Mouse (Mus musculus): ENCODE data around the gene C330021F23Rik. TPM values are rescaled to one million over a fixed set of nuclear protein-coding genes. Genes with fewer than 3 reads are reported as not detected.

C330021F23Rik gene
- polyA plus RNA-seq, 2 experiments, result 2.5 to 2.7 TPM

DNA sequence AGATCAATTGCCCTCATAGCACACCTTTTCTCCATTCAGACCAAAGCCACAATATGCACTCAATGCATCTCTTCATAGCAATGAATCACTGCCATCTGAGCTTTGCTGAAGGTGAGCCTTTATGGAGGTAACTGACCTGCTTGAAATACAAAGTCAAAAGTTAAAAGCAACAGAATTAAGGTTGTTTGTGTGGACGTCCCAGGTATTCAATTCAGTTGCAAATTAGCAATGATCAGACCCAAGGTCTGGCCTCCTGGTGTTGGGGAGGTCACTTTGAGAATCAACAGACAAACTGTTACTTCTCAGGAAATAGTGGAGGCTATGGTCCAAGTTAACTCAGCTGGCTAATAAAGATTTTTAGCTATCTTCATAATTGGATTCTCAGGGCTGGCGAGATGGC lies 21.3 kb upstream of the C330021F23Rik start:
- H3K27ac ChIP-seq, result no peak overlapping the region
- H3K4me1 ChIP-seq (replicated peaks; ENCODE audit: control insufficient read depth in 2 of 2, insufficient read depth in 2 of 2, low read length in 1 of 2), result no peaks in the 10 kb centered on the region
- H3K36me3 ChIP-seq (replicated peaks; ENCODE audit: control insufficient read depth, insufficient read depth, low read depth), result peaks cover 4% of the 10 kb centered on the region
- no peak for TF ChIP-seq EP300 (IDR thresholded peaks at IDR 0.05; ENCODE audit: low read depth)
- no peak for TF ChIP-seq CTCF (IDR thresholded peaks at IDR 0.05; ENCODE audit: low read depth)
- H3K9ac ChIP-seq (replicated peaks), result no peak overlapping the region
- DNase-seq (ENCODE audit: low read depth in 3 of 3, low spot score in 3 of 3) (no peak), ATAC-seq (ENCODE audit: insufficient read depth) (no peak)
- H3K9me3 ChIP-seq (ENCODE audit: control insufficient read depth, low read length), result no peaks in the 10 kb centered on the region
- H3K4me2 ChIP-seq (ENCODE audit: low read depth), result no peak overlapping the region
- 72% methylated on average over 2 of the region's 2 CpGs for whole genome bisulfite sequencing (ENCODE audit: insufficient replicate concordance)
- no peaks in the 10 kb centered on the region for H3K27me3 ChIP-seq (ENCODE audit: control insufficient read depth, insufficient read depth, low read length)
- no peak overlapping the region for H3K4me3 ChIP-seq (ENCODE audit: insufficient read depth in 1 of 2, low read depth in 2 of 2, low read length in 2 of 2)

DNA sequence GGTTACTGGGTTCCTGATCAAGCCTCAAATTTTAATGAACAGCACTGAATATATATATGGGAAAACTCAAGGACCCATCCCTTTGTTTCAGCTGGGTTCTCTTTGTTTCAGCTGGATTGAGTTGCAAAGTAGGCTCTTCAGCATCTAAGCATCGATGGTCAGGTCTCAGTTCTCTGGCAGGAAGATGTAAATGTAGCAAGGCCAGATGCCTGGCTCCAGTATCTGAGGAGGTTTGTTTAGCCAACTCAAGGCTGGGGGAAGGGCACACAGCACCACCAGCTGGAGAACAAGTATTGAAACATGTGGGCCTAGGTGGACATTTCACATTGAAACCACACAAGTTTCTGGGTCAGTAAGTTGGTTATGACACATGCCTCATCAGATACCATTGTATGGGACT lies 15.6 kb upstream of the C330021F23Rik start:
- H3K4me2 ChIP-seq (ENCODE audit: low read depth), result no peak overlapping the region
- H3K9me3 ChIP-seq (ENCODE audit: control insufficient read depth, low read length), result no peaks in the 10 kb centered on the region
- no peaks in the 10 kb centered on the region for H3K4me1 ChIP-seq (replicated peaks; ENCODE audit: control insufficient read depth in 2 of 2, insufficient read depth in 2 of 2, low read length in 1 of 2)
- TF ChIP-seq CTCF (IDR thresholded peaks at IDR 0.05; ENCODE audit: low read depth) (peak; percentile 28), EP300 (IDR thresholded peaks at IDR 0.05; ENCODE audit: low read depth) (no peak)
- no peak overlapping the region for H3K27ac ChIP-seq
- ATAC-seq (ENCODE audit: insufficient read depth) (no peak), DNase-seq (ENCODE audit: low read depth in 3 of 3, low spot score in 3 of 3) (no peak)
- no peaks in the 10 kb centered on the region for H3K36me3 ChIP-seq (replicated peaks; ENCODE audit: control insufficient read depth, insufficient read depth, low read depth)
- 68% methylated on average over 1 of the region's 1 CpGs for WGBS (ENCODE audit: insufficient replicate concordance)
- no peak overlapping the region for H3K9ac ChIP-seq (replicated peaks)
- H3K27me3 ChIP-seq (ENCODE audit: control insufficient read depth, insufficient read depth, low read length), result no peaks in the 10 kb centered on the region
- H3K4me3 ChIP-seq (ENCODE audit: insufficient read depth in 1 of 2, low read depth in 2 of 2, low read length in 2 of 2), result no peak overlapping the region

DNA sequence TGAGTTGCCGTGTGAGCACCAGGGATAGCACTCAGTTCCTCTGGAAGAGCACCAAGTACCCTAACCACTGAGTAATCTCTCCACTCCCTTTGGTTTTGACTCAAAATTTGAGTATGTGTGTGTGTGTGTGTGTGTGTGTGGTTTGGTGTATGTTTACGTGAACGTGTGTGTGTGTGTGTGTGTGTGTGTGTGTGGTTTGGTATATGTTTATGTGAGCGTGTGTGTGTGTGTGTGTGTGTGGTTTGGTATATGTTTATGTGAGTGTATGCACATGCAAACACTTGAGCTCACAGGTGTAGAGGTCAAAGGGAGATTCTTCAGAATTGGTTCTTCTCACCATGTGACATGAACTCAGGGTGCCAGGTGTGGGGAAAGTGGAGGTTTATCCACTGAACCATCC lies 11.7 kb upstream of the C330021F23Rik start:
- H3K36me3 ChIP-seq (replicated peaks; ENCODE audit: control insufficient read depth, insufficient read depth, low read depth), result no peaks in the 10 kb centered on the region
- no peaks in the 10 kb centered on the region for H3K9me3 ChIP-seq (ENCODE audit: control insufficient read depth, low read length)
- WGBS (ENCODE audit: insufficient replicate concordance), result 40% methylated on average over 4 of the region's 4 CpGs
- no peak overlapping the region for H3K4me3 ChIP-seq (ENCODE audit: insufficient read depth in 1 of 2, low read depth in 2 of 2, low read length in 2 of 2)
- no peaks in the 10 kb centered on the region for H3K4me1 ChIP-seq (replicated peaks; ENCODE audit: control insufficient read depth in 2 of 2, insufficient read depth in 2 of 2, low read length in 1 of 2)
- H3K27me3 ChIP-seq (ENCODE audit: control insufficient read depth, insufficient read depth, low read length), result no peaks in the 10 kb centered on the region
- DNase-seq (ENCODE audit: low read depth in 3 of 3, low spot score in 3 of 3) (no peak), ATAC-seq (ENCODE audit: insufficient read depth) (peak; percentile 82; the same call in 1 of the 2 replicates)
- TF ChIP-seq CTCF (IDR thresholded peaks at IDR 0.05; ENCODE audit: low read depth) (no peak), EP300 (IDR thresholded peaks at IDR 0.05; ENCODE audit: low read depth) (no peak)
- no peak overlapping the region for H3K9ac ChIP-seq (replicated peaks)
- no peak overlapping the region for H3K27ac ChIP-seq
- H3K4me2 ChIP-seq (ENCODE audit: low read depth), result no peak overlapping the region

DNA sequence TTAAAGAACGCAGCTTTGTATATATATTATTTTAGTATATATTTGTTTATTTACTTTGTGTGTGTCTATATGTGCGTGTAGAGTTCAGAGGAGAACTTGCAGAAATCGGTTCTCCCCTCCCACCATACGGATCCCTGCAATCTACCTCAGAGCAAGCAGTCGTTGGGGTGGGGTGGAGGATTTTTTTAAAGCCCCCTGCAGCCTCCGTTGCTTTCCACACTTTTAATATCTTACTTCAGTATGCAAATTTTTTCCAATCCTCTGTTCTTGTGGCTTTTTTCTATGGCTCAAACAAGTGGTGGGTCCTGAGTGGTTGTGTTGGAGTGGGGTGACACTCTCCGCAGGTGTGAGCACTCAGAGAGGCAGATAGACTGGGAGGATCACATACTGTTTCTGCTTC lies 588 bp downstream of the C330021F23Rik start:
- no peak overlapping the region for H3K27ac ChIP-seq
- H3K9ac ChIP-seq (replicated peaks), result no peak overlapping the region
- no peaks in the 10 kb centered on the region for H3K27me3 ChIP-seq (ENCODE audit: control insufficient read depth, insufficient read depth, low read length)
- TF ChIP-seq EP300 (IDR thresholded peaks at IDR 0.05; ENCODE audit: low read depth) (no peak), CTCF (IDR thresholded peaks at IDR 0.05; ENCODE audit: low read depth) (no peak)
- no peak for DNase-seq (ENCODE audit: low read depth in 3 of 3, low spot score in 3 of 3)
- H3K36me3 ChIP-seq (replicated peaks; ENCODE audit: control insufficient read depth, insufficient read depth, low read depth), result no peaks in the 10 kb centered on the region
- ATAC-seq (ENCODE audit: insufficient read depth), result no peak
- H3K4me3 ChIP-seq (ENCODE audit: insufficient read depth in 1 of 2, low read depth in 2 of 2, low read length in 2 of 2), result peak overlapping the region; percentile 6 to 9; a peak in 2 of 4 replicates
- peak overlapping the region; percentile 44 for H3K4me2 ChIP-seq (ENCODE audit: low read depth)
- H3K9me3 ChIP-seq (ENCODE audit: control insufficient read depth, low read length), result no peaks in the 10 kb centered on the region
- 10% methylated on average over 7 of the region's 7 CpGs for WGBS (ENCODE audit: insufficient replicate concordance)
- peaks cover 0 to 15% of the 10 kb centered on the region in 2 experiments; a peak in 2 of 4 replicates for H3K4me1 ChIP-seq (replicated peaks; ENCODE audit: control insufficient read depth in 2 of 2, insufficient read depth in 2 of 2, low read length in 1 of 2)

DNA sequence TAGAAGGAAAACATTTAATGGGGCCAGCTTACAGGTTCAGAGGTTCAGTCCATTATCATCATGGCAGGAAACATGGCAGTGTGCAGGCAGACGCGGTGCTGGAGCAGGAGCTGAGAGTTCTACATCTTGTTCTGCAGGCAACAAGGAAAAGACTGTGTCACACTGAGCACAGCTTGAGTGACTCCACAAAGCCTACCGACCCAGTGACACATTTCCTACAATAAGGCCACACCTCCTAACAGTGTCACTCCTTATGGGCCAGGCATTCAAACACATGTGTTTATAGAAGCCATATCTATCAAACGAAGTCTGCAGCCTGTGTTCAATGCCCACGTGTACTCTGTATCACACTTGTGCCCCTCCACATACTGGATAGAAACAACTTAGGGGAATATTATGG lies 2.0 kb downstream of the C330021F23Rik start:
- Histone ChIP-seq H3K4me1 (replicated peaks; ENCODE audit: control insufficient read depth in 2 of 2, insufficient read depth in 2 of 2, low read length in 1 of 2) (peaks cover 0 to 15% of the 10 kb centered on the region in 2 experiments; a peak in 2 of 4 replicates), H3K9me3 (ENCODE audit: control insufficient read depth, low read length) (no peaks in the 10 kb centered on the region), H3K4me3 (ENCODE audit: insufficient read depth in 1 of 2, low read depth in 2 of 2, low read length in 2 of 2) (no peak overlapping the region), H3K27ac (no peak overlapping the region), H3K9ac (replicated peaks) (no peak overlapping the region), H3K4me2 (ENCODE audit: low read depth) (no peak overlapping the region), H3K27me3 (ENCODE audit: control insufficient read depth, insufficient read depth, low read length) (no peaks in the 10 kb centered on the region), H3K36me3 (replicated peaks; ENCODE audit: control insufficient read depth, insufficient read depth, low read depth) (no peaks in the 10 kb centered on the region)
- 69% methylated on average over 5 of the region's 5 CpGs for WGBS (ENCODE audit: insufficient replicate concordance)
- DNase-seq (ENCODE audit: low read depth in 3 of 3, low spot score in 3 of 3), result no peak
- TF ChIP-seq EP300 (IDR thresholded peaks at IDR 0.05; ENCODE audit: low read depth), result no peak
- no peak for TF ChIP-seq CTCF (IDR thresholded peaks at IDR 0.05; ENCODE audit: low read depth)
- ATAC-seq (ENCODE audit: insufficient read depth), result no peak
